Mouse (Mus musculus) cerebellum, adult 8-10 months (tissue): ENCODE results near the gene Mpp4.

ENCODE experiments used
- DNase-seq: peaks from one replicate; pipeline ENCODE4 v3.0.0; 2022

Mpp4 gene

DNA sequence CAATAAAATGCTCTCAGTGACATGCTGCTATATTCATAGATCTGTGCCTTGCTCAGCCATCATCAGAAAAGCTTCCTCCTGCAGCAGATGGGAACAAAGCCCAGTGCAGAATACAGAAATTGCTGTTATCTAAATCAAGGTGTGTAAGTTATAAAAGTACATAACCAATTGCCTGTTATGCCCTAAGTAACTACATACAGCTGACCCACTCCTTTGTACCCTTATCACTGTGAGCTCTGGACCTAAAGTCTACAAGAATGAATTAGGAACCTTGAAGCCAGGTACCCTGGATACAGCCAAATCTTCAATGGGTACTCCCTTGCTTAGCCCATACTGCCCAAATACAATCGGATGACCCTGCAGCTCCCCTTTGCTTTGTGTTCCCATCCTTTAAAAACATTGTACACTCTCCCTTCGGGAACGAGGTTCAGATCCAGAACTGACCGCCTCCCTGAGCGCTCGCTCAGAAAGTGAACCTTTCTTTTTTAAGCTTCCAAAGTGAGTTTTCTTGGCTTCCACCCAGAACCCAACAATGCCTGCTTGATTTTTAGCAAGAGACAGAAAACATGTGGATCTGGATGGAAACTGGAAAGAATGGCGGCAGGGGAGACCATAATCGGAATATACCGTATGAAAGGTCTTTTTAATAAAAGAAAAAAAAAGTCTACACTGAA is 3.2 kb upstream of the Mpp4 start:
- DNase-seq: no peak

DNA sequence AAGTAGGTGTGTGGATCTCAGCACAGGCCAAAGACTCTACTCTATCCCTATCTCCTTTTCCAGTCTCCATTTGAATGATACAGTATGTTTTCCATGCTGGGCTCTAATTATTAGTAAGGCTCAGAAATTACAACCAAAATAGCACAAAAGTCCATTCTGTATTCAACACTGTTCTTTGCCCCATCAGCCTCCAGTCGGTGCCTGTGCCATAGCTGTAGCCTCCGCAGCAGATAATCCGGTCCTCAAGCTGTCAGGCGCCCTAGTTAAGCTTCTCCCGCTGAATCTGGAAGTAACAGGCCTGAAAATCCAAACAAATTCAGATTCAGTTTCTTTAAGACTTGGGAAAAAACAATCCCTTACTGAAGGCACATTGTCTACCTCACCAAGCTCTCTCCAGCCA is 729 bp upstream of the Mpp4 start:
- no peak for DNase-seq

DNA sequence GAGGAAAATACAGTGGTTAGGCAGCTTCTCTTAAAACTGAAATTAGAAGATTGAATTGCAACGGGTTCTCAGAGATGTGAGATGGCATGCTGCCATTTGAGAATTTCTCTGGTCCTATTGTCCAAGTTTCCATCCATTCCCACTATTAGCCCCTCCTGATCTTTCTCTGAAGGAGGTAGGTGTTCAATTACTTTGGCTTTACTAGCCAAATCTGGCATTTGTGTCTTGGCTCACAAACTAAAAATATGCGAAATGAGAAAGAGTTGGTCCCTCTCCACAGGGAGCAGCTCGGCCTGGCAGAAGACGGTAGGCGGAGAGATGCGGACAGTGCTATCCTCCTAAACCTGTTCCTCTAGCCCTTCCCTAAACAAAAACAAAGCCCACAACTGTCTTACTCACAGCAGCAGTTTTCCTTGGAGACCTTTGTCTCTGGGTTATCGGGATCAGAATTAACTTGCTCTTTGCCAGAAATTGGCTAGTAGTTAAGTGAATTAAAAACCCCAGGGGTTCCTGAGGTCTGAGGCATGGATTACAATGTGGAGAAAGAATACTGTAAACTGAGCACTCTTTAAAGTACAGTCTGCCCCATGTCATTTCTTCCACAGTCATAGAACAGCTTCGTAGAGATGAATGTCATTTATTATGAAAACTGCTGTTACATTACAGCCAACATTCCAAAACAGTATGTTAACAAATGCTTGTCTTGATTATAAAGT is 722 bp downstream of the Mpp4 start:
- DNase-seq: peak; percentile 35

DNA sequence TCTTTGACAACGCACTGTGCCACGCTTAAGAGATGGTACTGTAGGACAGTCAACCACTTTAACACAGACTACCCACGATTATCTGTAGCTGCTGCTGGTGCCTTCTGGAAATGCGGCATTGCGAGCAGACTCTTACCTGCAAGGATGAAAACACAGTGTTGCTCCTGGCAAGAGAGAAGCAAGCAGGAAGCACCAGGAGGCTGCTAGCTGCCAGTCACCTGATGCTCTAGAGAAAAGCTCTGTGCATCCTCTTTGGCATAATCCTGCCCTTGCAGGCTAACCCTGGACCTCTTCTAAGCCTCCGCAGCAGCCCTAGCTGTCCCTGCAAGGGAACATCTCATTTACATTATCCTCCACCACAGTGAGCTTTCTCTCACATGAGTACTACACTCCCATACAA is 1.8 kb downstream of the Mpp4 start:
- DNase-seq: peak; percentile 47

DNA sequence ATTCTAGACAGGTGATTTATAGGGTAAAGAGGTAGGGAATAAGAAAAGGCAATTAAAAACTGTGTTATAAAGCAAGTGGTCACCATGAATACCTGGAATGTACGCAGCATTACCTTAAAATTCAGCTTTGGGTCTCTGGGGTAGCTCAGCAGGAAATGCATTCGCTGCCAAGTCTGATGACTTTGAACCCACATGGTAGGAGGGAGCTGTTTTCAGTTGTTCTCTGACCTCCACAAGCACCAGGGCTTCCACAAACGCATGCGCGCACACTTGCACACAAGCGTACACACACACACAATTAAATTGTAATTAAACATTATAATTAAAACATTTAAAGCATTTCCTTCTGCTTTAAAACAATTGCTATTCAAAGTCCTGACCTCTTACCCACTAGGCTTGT is 2.3 kb downstream of the Mpp4 start:
- no peak for DNase-seq

DNA sequence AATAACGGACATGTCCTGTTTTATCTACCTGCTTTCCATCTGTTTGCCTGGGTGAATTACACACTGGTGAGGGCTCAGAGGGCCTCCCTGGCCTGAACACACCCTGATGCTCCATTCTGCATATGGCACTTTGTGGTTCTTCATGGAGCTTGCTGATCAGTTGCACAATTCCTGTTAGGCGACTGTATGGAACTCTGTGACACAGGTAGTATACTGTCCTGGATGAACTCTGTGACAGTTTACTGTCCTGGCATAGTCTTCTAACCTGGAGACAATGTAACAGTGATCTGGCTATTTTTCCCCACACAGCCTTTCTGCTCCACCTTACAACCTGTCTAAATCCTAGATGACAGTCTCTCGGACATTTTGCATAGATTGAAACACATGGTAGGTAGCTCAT is 4.1 kb downstream of the Mpp4 start:
- DNase-seq: no peak

DNA sequence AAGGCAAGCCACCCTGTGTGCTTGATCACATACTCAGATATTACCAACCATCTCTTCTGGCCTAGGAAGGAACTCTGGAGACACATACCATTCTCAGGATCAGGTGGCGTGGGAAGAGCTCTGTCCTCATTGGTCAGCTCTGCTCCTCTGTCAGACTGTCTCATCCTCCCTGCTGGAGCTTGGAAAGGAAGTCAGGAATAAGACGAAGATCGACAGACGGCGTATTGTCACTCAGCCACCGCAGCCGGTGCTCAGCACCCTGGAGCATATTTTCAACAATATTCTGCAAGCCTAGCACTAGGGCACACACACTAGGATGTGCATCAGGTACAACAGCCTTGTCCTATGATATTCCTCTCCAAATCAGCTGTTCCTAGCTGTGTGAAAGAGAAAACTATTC is 4.7 kb downstream of the Mpp4 start:
- peak; percentile 38 for DNase-seq

DNA sequence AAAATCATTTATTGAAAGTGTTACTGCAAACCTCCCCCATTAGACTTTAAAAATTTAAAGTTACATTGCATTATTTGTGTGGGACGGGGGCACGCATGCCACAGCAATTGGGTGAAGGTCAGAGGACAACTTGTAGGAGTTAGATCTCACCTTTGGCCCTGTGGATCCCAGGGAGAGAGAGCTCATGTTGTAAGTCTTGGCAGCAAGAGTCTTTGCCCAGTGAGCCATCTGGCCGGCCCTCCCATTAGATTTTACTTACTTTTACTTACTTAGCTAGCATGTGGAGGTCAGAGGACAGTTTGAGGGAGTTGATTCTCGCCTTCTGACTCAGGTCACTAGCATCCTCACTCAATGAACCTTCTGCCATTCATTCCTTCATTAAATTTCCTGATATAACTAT is 5.3 kb downstream of the Mpp4 start:
- no peak for DNase-seq

DNA sequence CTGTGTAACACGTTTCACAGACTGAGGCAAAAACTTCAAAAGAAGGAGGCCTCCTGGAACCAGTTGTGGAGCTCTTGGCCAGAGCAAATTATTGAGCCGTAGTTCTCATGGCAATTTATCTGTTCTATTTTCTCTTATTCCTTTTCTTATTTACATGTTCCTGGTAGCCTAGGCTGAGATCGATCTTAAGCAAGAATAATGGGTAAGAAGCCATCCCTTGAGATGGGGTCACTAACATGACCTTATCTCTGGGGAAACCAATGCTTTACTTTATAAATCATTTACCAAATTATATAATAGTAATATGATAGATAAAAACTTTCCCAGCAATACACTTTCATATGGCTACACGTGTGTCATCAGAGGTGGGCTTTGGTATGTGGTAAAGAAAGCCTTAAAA is 10.8 kb downstream of the Mpp4 start:
- DNase-seq: no peak

DNA sequence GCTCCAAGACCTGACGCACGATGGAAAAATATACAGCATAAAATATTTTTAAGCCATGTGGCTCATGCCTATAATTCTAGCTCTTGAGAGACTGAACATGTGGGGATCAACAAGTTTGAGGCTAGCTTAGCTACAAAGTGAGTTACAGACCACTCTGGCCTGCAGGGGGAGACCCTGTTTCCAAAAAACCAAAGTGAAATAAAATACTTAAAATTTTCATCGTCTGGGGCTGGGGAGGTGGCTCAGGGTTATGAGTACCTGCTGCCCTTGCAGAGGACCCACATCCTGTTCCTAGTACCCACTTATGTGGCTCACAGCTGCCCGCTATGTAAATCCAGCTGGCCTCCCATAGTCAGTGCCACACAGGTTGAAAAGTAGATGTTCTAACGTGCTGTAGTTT is 12.6 kb downstream of the Mpp4 start:
- no peak for DNase-seq

DNA sequence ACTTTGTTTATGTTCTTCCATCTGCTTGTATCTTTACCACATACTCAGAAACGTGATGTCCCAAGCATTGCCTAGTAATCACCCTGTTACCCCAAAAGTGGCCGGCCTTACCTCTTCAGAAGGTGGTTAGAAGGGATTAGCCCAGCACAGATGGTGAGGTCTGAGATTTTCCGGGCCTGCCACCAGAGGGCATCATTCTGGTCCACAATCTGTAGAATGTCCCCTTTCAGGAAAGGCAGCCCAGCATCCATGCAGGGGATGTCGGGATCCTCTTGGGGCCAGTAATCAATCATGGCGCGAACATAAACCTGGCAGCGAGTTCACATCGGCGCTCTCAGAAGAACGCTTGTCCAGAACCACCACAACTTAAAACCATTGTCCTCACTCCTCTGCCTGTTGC is 18.6 kb downstream of the Mpp4 start:
- peak; percentile 55 for DNase-seq

DNA sequence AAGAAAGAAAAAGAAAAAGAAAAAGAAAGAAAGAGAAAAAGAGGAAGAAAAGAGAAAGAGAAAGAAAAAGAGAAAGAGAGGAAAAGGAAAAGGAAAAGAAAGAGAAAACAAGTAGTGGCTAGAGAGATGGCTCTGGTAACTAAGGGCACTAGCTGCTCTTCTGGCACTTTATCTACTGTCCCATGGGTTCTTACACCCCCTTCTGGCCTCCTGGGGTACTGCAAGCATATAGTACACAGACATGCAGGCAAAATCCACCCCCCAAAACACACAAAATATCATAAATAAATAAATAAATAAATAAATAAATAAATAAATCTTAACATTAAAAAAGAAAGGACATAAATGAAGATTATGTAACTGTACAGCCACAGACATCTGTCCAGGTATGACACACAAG is 20.4 kb downstream of the Mpp4 start:
- DNase-seq: no peak

DNA sequence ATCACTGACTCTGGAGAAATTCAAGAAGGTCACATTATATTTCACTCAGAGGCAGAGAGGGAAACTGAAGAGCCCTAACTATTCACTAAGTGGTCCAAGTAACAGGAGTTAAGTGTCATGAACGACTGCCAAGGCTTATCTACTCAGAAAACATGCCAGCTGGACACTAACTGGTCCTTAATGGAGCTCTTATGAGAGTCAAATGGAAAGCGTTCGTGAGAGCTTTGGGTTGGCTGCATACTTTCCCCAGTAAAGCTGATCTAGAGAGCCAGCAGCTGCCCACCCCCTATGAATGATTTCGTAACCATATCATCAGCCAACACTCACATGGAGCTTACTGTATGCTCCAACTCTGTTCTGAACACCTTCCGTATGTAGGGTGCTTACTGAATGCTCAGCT is 28.8 kb downstream of the Mpp4 start:
- no peak for DNase-seq

DNA sequence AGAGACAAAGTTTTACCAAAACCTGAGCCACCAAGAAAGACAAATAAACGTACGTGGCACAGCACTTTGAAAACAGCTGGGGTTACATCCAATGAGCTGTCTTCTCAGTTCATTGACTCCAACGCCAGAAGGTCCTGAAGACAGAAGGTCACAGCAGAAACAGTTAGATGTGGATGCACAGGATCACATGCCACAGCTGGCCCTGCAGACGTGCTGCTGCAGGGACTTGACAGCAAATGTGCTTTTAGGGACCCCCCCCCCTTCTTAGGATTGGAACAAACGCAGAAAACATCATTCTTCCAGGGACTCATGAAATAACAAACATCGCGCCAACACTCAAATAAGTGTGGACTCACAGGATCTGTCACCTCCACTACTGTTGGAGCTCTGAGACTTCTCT is 34.3 kb downstream of the Mpp4 start:
- DNase-seq: no peak

DNA sequence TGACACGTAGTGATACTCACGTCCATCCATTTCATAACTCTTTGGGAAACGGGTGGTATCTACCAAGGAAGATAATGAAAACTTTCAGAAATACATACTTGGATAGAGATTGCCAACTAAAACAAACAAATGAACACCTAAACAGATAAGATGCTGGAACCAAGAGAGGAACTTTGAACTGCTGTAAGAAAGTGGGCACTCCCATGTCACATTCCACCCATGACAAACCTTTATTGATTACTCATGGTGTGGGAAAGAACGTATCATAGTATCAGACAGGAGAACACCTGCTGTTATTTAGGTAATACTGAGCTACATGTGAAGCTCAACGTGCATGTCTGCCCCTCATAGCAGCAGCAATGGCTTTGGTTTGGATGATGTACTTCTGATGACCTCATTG is 37.6 kb downstream of the Mpp4 start:
- DNase-seq: no peak

DNA sequence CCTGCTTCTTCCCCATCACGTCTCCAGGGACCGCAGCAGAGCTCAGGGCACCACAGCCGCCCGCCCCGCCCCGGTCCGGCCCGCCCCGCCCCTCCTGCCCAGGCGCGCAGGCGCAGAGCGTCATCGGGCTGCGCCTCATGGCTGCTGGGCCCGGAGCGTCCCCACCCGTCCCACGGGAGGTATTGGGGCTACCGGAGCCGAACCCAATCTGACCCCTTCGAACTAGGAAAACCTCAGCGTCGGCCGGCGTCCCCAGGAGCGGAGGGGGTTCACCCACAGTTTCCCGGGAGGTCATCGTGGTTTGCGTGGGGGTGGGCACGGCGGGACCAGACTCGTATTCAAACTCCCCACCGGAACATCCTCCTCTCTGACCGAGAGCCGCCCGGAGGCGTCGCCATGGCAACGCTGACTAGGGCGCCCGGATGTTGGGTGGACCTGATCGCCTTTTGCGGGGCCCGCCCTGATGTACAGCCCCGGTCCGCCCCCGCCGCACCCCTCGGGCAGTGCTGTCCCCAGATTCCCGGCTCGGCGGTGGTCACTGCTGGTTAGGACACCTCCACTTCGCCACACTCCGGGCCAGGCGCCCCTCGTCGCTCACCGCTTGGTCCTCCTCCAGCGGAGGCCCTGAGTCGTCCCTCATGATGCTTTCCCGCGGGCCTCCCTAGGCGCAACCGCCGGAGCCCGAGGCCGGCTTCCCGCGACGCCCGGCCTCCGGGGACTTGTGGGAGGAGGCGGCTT is 43.3 kb downstream of the Mpp4 start, which contains the start of gene Tmem237:
Gene Tmem237 (minus strand): TSS at position 689 of the 738 bp plus-strand sequence.
- DNase-seq: peak; percentile 89

DNA sequence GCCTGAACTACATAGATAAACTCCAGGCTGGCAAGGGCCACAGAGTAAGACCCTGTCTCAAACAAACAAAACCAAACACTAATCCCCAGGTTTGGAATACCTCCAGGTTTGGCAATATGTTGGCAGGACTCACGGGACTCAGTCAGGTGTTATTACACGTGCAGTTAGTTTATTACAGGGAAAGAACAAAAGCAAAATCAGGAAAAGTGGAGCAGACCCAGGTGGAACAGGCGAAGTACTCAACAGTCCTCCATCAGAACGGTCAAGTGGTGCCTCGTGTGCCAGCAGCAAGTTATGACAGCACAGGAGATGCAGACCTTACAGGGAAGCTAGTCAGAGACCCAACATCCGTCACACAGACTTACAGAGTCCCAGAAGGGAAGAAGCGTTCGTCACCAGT is 52.7 kb downstream of the Mpp4 start:
- no peak for DNase-seq

DNA sequence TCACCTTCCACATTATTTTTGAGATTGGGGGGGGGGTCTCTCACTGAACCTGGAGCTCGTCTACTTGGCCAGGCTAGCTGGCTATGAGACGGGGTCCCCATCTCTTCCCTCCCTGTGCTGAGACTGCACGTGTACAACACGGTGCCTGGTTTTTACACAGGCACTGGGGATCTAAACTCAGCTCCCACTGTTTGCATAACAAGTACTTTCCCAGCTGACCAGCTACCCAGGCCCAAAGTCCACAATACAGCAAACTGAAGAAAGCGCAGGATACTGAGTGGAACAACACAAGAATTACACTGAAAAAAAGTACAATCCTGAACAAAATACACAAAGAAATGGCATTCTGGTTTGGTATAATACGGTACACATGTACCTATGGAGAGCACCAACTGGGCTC is 61.1 kb downstream of the Mpp4 start:
- DNase-seq: no peak

DNA sequence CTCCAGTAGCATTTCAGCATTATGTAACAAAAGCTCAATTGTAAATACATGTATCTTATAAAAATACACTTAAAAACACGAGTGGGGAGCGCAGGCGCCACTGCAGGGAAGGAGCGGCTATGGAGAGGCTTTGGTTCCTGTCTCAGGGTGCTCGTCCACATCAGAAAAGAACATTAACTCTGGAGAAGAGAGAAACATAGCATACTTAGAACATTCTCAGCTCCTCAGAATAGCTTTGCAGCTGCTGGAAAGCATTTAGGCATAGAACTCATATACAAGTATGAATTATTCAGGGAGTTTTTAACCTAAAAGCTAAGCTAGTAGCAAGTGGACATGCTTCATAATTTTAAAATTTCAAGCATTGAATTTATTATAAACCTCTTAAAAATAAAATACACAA is 62.2 kb downstream of the Mpp4 start:
- DNase-seq: no peak

DNA sequence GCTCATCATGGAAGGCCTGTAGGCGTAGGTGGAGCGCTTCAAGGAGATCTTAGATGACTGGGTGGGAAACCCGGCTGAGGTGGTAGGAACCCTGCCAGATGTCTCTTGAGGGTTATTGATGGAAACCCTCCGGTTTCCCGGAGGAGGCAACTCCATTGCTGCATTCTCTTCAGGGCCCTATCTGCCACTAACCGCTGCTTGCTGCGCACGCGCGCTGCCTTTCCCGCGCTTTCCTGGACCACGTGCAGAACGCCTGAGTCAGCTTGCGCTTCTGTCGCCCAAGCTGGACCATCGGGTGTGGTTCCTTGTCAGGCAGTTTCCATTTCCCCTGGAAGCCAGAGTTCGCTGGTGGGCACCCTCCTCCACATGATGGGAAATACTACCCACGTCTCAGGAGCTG is 68.5 kb downstream of the Mpp4 start, which contains the start of gene C2cd6:
Gene C2cd6 (minus strand): TSS at position 196 of the 400 bp plus-strand sequence.
- DNase-seq: no peak
